Mouse (Mus musculus) cortical plate, adult 2 months (tissue): ENCODE results near the gene Lsm4.

ENCODE experiments used
- CTCF ChIP-seq: fragments of 200-500 bp; IDR thresholded peaks from 2 replicates; pipeline ENCODE4 v1.5.1; 2011; ENCODE audit warnings: mild to moderate bottlenecking, control low read depth, low read length; ENCODE audit not compliant: insufficient read depth; ENCODE audit errors: extremely low read depth
- POLR2A ChIP-seq: fragments of 200-500 bp; IDR thresholded peaks from 2 replicates; pipeline ENCODE4 v1.6.1; 2011; ENCODE audit warnings: mild to moderate bottlenecking, low read length, control low read depth; ENCODE audit not compliant: insufficient read depth; ENCODE audit errors: extremely low read depth

- TF ChIP-seq CTCF = no peak
- no peak for TF ChIP-seq POLR2A
These were observed 14.5 kb downstream of the Lsm4 start for GRCm38 (mm10) chr8:70687576-70687975.
